Mouse (Mus musculus) Patski (cell line): ENCODE data around the gene Crlf1. TPM values are rescaled to one million over a fixed set of nuclear protein-coding genes. Genes with fewer than 3 reads are reported as not detected.

Source experiments
- ATAC-seq: fragments of 100-300 bp; one replicate; pipeline ENCODE4 v1.8.0; 2021
- CTCF ChIA-PET: fragments of 350-600 bp; sonication (Branson Sonifier 250); formaldehyde crosslinking; loops from one replicate; lab custom pipeline; 2022; ENCODE audit warnings: inconsistent platforms; lab: Charles Lee
- POLR2A ChIA-PET: fragments of 350-600 bp; sonication (Branson Sonifier 250); formaldehyde crosslinking; loops from one replicate; lab custom pipeline; 2022; ENCODE audit warnings: antibody characterized with exemption, inconsistent platforms; lab: Charles Lee
- DNase-seq: peaks from one replicate; pipeline ENCODE4 v3.0.0-alpha.2; 2011; ENCODE audit warnings: low read depth, low spot score
- H3K27me3 ChIP-seq: fragments of 371-371 bp; one replicate; pipeline ENCODE4 v1.5.1; 2021
- CTCF ChIP-seq: fragments of 100-300 bp; IDR thresholded peaks from one replicate; pipeline ENCODE4 v1.5.1; 2021
- in situ Hi-C: fragments of 300-500 bp; cut with MboI; formaldehyde crosslinking; loops from 3 replicates; pipeline ENCODE4 v1.11.1; 2018; ENCODE audit warnings: low pct_unique_long_range_greater_than_20kb, mixed read lengths
- polyA plus RNA-seq: library from polyadenylated mRNA; unstranded; gene quantifications from one replicate; pipeline ENCODE4 v1.2.3, GENCODE M21; 2021

The Crlf1 gene
- polyA plus RNA-seq, 1 experiment from 2014 or later = 29.4 TPM

DNA sequence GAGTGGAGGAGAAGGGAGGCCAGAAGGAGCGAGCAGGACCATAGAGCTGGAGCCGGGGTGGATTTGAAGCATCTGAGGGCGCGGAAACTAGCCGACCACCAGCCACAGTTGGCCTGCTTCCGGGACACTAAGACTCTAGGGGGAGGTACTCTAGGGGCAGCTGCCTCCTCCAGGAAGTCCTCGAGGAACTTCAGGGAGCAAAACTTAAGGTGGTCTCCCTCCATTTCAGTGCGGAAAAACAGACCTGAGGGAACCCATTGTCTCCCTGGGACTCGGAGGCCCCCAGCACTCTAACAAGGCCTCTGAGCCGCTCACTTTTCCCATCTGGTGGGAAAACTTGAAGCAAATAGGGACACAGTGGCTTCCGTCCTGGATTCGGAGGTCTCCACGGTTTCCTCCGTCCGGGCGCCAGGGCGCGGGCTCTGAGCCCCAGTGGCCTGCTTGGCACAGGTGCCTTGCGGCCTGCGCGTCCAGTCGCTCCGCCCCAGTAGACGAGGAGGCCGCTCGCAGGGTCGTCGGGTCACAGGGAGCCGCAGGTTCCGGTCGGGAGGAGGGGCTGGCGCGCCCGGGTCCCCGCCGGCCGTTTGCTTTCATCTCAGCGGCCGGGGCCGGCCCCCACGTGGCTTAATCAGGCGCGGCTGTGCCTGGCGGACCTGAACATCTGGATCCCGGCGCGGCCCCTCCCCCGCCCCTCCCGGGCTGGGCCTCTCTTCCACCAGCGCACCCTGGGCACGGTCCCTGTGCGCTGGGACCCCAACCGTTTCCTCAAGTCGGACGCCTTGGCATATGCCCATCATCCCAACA lies 4.8 kb upstream of the Crlf1 start:
- ChIA-PET POLR2A (no interaction called here), CTCF (no interaction called here)
- no peak for ATAC-seq
- no peaks in the 10 kb centered on the region for H3K27me3 ChIP-seq
- in situ Hi-C loops = no loop called here
- TF ChIP-seq CTCF = no peak
- DNase-seq = no peak

- TF ChIP-seq CTCF = no peak
- H3K27me3 ChIP-seq = no peaks in the 10 kb centered on the region
- DNase-seq (no peak), ATAC-seq (no peak)
- POLR2A ChIA-PET = no interaction called here
- CTCF ChIA-PET = no interaction called here
- in situ Hi-C loops = no loop called here
Measured at GRCm38 (mm10) chr8:70488931-70489470, 4.0 kb upstream of the Crlf1 start.

GRCm38 (mm10) chr8:70489576-70489975 lies 3.4 kb upstream of the Crlf1 start:
- no peaks in the 10 kb centered on the region for H3K27me3 ChIP-seq
- no peak for TF ChIP-seq CTCF
- DNase-seq = no peak
- CTCF ChIA-PET = no interaction called here
- no peak for ATAC-seq
- in situ Hi-C loops = no loop called here
- POLR2A ChIA-PET = no interaction called here

- DNase-seq (no peak), ATAC-seq (no peak)
- in situ Hi-C loops = no loop called here
- no peaks in the 10 kb centered on the region for H3K27me3 ChIP-seq
- ChIA-PET CTCF (no interaction called here), POLR2A (no interaction called here)
- TF ChIP-seq CTCF = no peak
Measured at GRCm38 (mm10) chr8:70490061-70490879, 2.7 kb upstream of the Crlf1 start.

GRCm38 (mm10) chr8:70490880-70491495 lies 2.0 kb upstream of the Crlf1 start:
- in situ Hi-C loops = no loop called here

GRCm38 (mm10) chr8:70493692-70494415 lies 896 bp downstream of the Crlf1 start:
- POLR2A ChIA-PET = interaction anchor here (0.5 kb wide), 1 partner anchor 245 kb away, joined by 3 read pairs; no protein-coding TSS in a partner anchor
- TF ChIP-seq CTCF = no peak
- DNase-seq (no peak), ATAC-seq (peak; percentile 19)
- in situ Hi-C loops = no loop called here
- no peaks in the 10 kb centered on the region for H3K27me3 ChIP-seq
- CTCF ChIA-PET = interaction anchor here (2.6 kb wide), 1 partner anchor 11 kb away, joined by 7 read pairs; no protein-coding TSS in a partner anchor

More at GRCm38 (mm10) chr8:70490880-70491495, 2.0 kb upstream of the Crlf1 start:
- ATAC-seq (no peak), DNase-seq (no peak)
- CTCF ChIA-PET = no interaction called here
- H3K27me3 ChIP-seq = no peaks in the 10 kb centered on the region
- POLR2A ChIA-PET = no interaction called here
- TF ChIP-seq CTCF = no peak

DNA sequence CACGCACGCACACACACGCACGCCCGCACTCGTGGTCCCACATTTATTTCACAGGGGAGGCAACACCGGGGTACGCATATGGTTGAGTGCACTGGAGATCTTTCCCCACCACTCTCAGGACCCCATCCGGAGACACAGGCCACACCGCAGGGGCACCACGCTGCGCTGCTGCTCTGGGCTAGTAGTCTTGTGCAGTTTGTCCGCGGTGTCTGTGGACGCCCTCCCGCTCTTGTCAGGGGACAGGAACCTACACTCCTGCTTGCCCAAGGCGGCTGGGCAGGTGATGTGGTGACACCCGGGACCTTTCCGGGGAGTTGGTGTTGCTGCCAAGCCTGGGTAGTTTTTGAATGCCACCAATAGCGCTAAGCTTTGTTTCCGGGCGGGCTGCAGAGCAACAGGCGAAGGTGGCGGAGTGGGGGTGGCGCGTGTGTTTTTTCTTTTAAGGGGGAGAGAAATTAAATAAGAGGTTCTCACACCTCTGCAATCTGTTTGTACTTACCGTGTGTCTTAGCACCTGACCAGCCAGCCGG lies 1.5 kb downstream of the Crlf1 start:
- DNase-seq (no peak), ATAC-seq (no peak)
- CTCF ChIA-PET = interaction anchor here (2.6 kb wide), 1 partner anchor 10 kb away, joined by 7 read pairs; no protein-coding TSS in a partner anchor
- in situ Hi-C loops = no loop called here
- POLR2A ChIA-PET = interaction anchor here (0.5 to 1.2 kb wide), 2 partner anchors 45 to 245 kb away, joined by 3 to 4 read pairs; partner anchors contain the start of gene Ell
- H3K27me3 ChIP-seq = no peaks in the 10 kb centered on the region
- no peak for TF ChIP-seq CTCF

DNA sequence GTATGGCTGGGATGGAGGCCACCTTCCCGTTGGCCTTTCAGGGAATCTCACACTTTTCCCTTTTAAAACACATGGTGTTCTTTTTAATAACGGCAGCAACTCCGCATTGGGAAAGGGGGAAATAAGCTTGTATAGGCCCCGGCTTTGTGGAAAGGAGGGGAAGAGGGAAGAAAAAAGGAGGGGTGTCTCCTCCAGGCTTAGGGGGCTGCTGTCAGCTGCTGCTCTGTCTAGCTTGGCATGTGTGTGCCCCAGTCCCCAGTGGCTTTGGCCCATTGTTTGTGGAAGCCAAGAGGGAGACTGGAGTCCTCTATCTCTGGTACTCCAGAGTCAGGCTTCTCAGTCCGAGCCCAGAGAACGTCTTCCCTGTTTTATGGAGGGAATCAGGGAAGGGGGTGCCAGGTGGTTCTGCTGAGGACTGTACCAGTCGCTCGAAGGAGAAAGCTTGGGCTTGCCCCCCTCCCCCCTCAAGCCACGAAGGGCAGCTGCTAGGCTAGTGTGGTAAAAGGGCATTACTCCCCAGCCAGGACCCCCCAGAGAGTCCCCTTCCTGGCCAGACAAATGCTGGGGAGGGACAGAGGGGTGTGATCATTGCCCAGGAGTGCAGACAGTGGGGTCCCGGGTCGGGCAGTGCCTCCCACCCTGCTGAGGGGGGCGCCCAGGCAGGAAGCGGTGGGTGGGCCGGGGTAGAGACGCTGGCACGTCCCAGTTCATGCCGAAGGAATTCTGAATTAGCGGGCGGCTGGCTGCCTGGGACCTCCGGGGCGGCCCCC lies 2.2 kb downstream of the Crlf1 start:
- in situ Hi-C loops = no loop called here
- ChIA-PET CTCF (interaction anchor here (2.6 kb wide), 1 partner anchor 10 kb away, joined by 7 read pairs; no protein-coding TSS in a partner anchor), POLR2A (interaction anchor here (1.2 to 1.4 kb wide), 2 partner anchors 25 to 44 kb away, joined by 3 to 4 read pairs; partner anchors contain the start of gene Ell)
- no peak for DNase-seq
- TF ChIP-seq CTCF = no peak
- no peak for ATAC-seq
- H3K27me3 ChIP-seq = no peaks in the 10 kb centered on the region

DNA sequence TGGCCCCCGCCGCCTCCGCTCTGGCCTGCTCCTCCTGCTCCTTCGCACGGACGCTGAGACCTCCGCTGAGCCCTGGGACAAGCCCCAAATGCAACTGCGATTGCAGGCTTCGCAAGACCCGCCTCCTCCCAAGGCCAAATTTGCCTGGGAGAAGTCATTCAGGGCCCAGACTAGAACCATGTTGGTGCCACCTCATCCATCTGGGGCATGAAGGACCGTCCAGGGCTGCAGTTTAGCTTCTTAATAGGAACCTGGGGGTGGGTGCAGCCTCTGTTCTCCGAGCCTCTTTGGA lies 2.8 kb downstream of the Crlf1 start:
- CTCF ChIA-PET = interaction anchor here (2.6 kb wide), 1 partner anchor 9 kb away, joined by 7 read pairs; no protein-coding TSS in a partner anchor
- H3K27me3 ChIP-seq = no peaks in the 10 kb centered on the region
- POLR2A ChIA-PET = interaction anchor here (1.2 to 1.4 kb wide), 2 partner anchors 25 to 44 kb away, joined by 3 to 4 read pairs; partner anchors contain the start of gene Ell
- no peak for TF ChIP-seq CTCF
- no peak for ATAC-seq
- no peak for DNase-seq
- in situ Hi-C loops = no loop called here
